Mouse (Mus musculus): ENCODE measurements at regions not wholly inside any gene's neighbourhood (a gene's known extent, or its start where the extent isn't known, plus 50 kb on each side); places are given as distances from the start of the nearest gene placed in this dataset.

GRCm38 (mm10) chr12:79886494-79886893, 226.3 kb downstream of the Zfp36l1 start:
- DNase-seq (ENCODE audit: low spot score) (no peak), ATAC-seq (ENCODE audit: extremely low read depth, insufficient number of reproducible peaks, low FRiP score, poor library complexity, severe bottlenecking) (no peak)
- peaks cover 15% of the 10 kb centered on the region for H3K27me3 ChIP-seq (ENCODE audit: insufficient read depth, low read length)
- TF ChIP-seq GATA2 (IDR thresholded peaks at IDR 0.05; ENCODE audit: borderline replicate concordance, low read depth, low read length): no peak
- TF ChIP-seq POLR2AphosphoS5 (IDR thresholded peaks at IDR 0.05; ENCODE audit: insufficient replicate concordance, low read depth, low read length): no peak
- no peak for TF ChIP-seq TAL1 (conservative IDR thresholded peaks at IDR 0.05; ENCODE audit: low read depth, low read length)
- TF ChIP-seq CTCF (IDR thresholded peaks at IDR 0.05; ENCODE audit: low read depth, low read length): no peak
- TF ChIP-seq GATA1 (IDR thresholded peaks at IDR 0.05; ENCODE audit: borderline replicate concordance, low read length): no peak
- no peak overlapping the region for H3K4me3 ChIP-seq (ENCODE audit: low read depth, low read length)
- no peaks in the 10 kb centered on the region for H3K9me3 ChIP-seq (replicated peaks)
- H3K4me1 ChIP-seq (ENCODE audit: insufficient read depth, low read depth, low read length): peaks cover 38% of the 10 kb centered on the region
- H3K36me3 ChIP-seq (replicated peaks): no peaks in the 10 kb centered on the region

GRCm38 (mm10) chr12:79885286-79885685, 227.5 kb downstream of the Zfp36l1 start:
- ATAC-seq (ENCODE audit: extremely low read depth, insufficient number of reproducible peaks, low FRiP score, poor library complexity, severe bottlenecking): no peak
- H3K27me3 ChIP-seq (ENCODE audit: insufficient read depth, low read length): 0 out of 2 replicates have a peak, but pooled peaks cover 4% of the 10 kb centered on the region
- H3K4me1 ChIP-seq (ENCODE audit: insufficient read depth, low read depth, low read length): peaks cover 44% of the 10 kb centered on the region
- no peaks in the 10 kb centered on the region for H3K9me3 ChIP-seq (replicated peaks)
- H3K36me3 ChIP-seq (replicated peaks): no peaks in the 10 kb centered on the region
- TF ChIP-seq POLR2AphosphoS5 (IDR thresholded peaks at IDR 0.05; ENCODE audit: insufficient replicate concordance, low read depth, low read length) (no peak), CTCF (IDR thresholded peaks at IDR 0.05; ENCODE audit: low read depth, low read length) (no peak), TAL1 (conservative IDR thresholded peaks at IDR 0.05; ENCODE audit: low read depth, low read length) (no peak), GATA1 (IDR thresholded peaks at IDR 0.05; ENCODE audit: borderline replicate concordance, low read length) (no peak), GATA2 (IDR thresholded peaks at IDR 0.05; ENCODE audit: borderline replicate concordance, low read depth, low read length) (no peak)
- no peak for DNase-seq (ENCODE audit: low spot score)
- H3K4me3 ChIP-seq (ENCODE audit: low read depth, low read length): no peak overlapping the region

GRCm38 (mm10) chr12:79883651-79884050, 229.2 kb downstream of the Zfp36l1 start:
- no peaks in the 10 kb centered on the region for H3K36me3 ChIP-seq (replicated peaks)
- H3K4me3 ChIP-seq (ENCODE audit: low read depth, low read length): no peak overlapping the region
- peaks cover 37% of the 10 kb centered on the region for H3K4me1 ChIP-seq (ENCODE audit: insufficient read depth, low read depth, low read length)
- TF ChIP-seq GATA2 (IDR thresholded peaks at IDR 0.05; ENCODE audit: borderline replicate concordance, low read depth, low read length) (no peak), POLR2AphosphoS5 (IDR thresholded peaks at IDR 0.05; ENCODE audit: insufficient replicate concordance, low read depth, low read length) (no peak), TAL1 (conservative IDR thresholded peaks at IDR 0.05; ENCODE audit: low read depth, low read length) (no peak), GATA1 (IDR thresholded peaks at IDR 0.05; ENCODE audit: borderline replicate concordance, low read length) (no peak), CTCF (IDR thresholded peaks at IDR 0.05; ENCODE audit: low read depth, low read length) (no peak)
- DNase-seq (ENCODE audit: low spot score): no peak
- no peaks in the 10 kb centered on the region for H3K9me3 ChIP-seq (replicated peaks)
- no peak for ATAC-seq (ENCODE audit: extremely low read depth, insufficient number of reproducible peaks, low FRiP score, poor library complexity, severe bottlenecking)
- H3K27me3 ChIP-seq (ENCODE audit: insufficient read depth, low read length): no peaks in the 10 kb centered on the region

- Histone ChIP-seq H3K27me3 (ENCODE audit: insufficient read depth, low read length) (no peaks in the 10 kb centered on the region), H3K9me3 (replicated peaks) (no peaks in the 10 kb centered on the region), H3K4me3 (ENCODE audit: low read depth, low read length) (no peak overlapping the region), H3K4me1 (ENCODE audit: insufficient read depth, low read depth, low read length) (peaks cover 27% of the 10 kb centered on the region), H3K36me3 (replicated peaks) (no peaks in the 10 kb centered on the region)
- no peak for DNase-seq (ENCODE audit: low spot score)
- no peak for ATAC-seq (ENCODE audit: extremely low read depth, insufficient number of reproducible peaks, low FRiP score, poor library complexity, severe bottlenecking)
- TF ChIP-seq GATA2 (IDR thresholded peaks at IDR 0.05; ENCODE audit: borderline replicate concordance, low read depth, low read length): no peak
- TF ChIP-seq TAL1 (conservative IDR thresholded peaks at IDR 0.05; ENCODE audit: low read depth, low read length): no peak
- no peak for TF ChIP-seq CTCF (IDR thresholded peaks at IDR 0.05; ENCODE audit: low read depth, low read length)
- no peak for TF ChIP-seq GATA1 (IDR thresholded peaks at IDR 0.05; ENCODE audit: borderline replicate concordance, low read length)
- TF ChIP-seq POLR2AphosphoS5 (IDR thresholded peaks at IDR 0.05; ENCODE audit: insufficient replicate concordance, low read depth, low read length): no peak
Measured at GRCm38 (mm10) chr12:79880751-79881261, 232.0 kb downstream of the Zfp36l1 start.

GRCm38 (mm10) chr12:79880346-79880745, 232.5 kb downstream of the Zfp36l1 start:
- TF ChIP-seq GATA2 (IDR thresholded peaks at IDR 0.05; ENCODE audit: borderline replicate concordance, low read depth, low read length): no peak
- TF ChIP-seq GATA1 (IDR thresholded peaks at IDR 0.05; ENCODE audit: borderline replicate concordance, low read length): no peak
- TF ChIP-seq CTCF (IDR thresholded peaks at IDR 0.05; ENCODE audit: low read depth, low read length): no peak
- TF ChIP-seq TAL1 (conservative IDR thresholded peaks at IDR 0.05; ENCODE audit: low read depth, low read length): no peak
- TF ChIP-seq POLR2AphosphoS5 (IDR thresholded peaks at IDR 0.05; ENCODE audit: insufficient replicate concordance, low read depth, low read length): no peak
- ATAC-seq (ENCODE audit: extremely low read depth, insufficient number of reproducible peaks, low FRiP score, poor library complexity, severe bottlenecking) (no peak), DNase-seq (ENCODE audit: low spot score) (no peak)
- Histone ChIP-seq H3K36me3 (replicated peaks) (no peaks in the 10 kb centered on the region), H3K27me3 (ENCODE audit: insufficient read depth, low read length) (no peaks in the 10 kb centered on the region), H3K9me3 (replicated peaks) (no peaks in the 10 kb centered on the region), H3K4me1 (ENCODE audit: insufficient read depth, low read depth, low read length) (peaks cover 23% of the 10 kb centered on the region), H3K4me3 (ENCODE audit: low read depth, low read length) (no peak overlapping the region)

- Histone ChIP-seq H3K9me3 (replicated peaks) (no peaks in the 10 kb centered on the region), H3K4me3 (ENCODE audit: low read depth, low read length) (no peak overlapping the region), H3K4me1 (ENCODE audit: insufficient read depth, low read depth, low read length) (peaks cover 18% of the 10 kb centered on the region), H3K36me3 (replicated peaks) (no peaks in the 10 kb centered on the region), H3K27me3 (ENCODE audit: insufficient read depth, low read length) (no peaks in the 10 kb centered on the region)
- no peak for DNase-seq (ENCODE audit: low spot score)
- ATAC-seq (ENCODE audit: extremely low read depth, insufficient number of reproducible peaks, low FRiP score, poor library complexity, severe bottlenecking): no peak
- TF ChIP-seq GATA1 (IDR thresholded peaks at IDR 0.05; ENCODE audit: borderline replicate concordance, low read length) (no peak), TAL1 (conservative IDR thresholded peaks at IDR 0.05; ENCODE audit: low read depth, low read length) (no peak), GATA2 (IDR thresholded peaks at IDR 0.05; ENCODE audit: borderline replicate concordance, low read depth, low read length) (no peak), CTCF (IDR thresholded peaks at IDR 0.05; ENCODE audit: low read depth, low read length) (no peak), POLR2AphosphoS5 (IDR thresholded peaks at IDR 0.05; ENCODE audit: insufficient replicate concordance, low read depth, low read length) (no peak)
Measured at GRCm38 (mm10) chr12:79879918-79880273, 232.9 kb downstream of the Zfp36l1 start.
